Mouse (Mus musculus) liver, adult 2 months (tissue): Measurements from ENCODE around the gene Gps1. TPM values are rescaled to one million over a fixed set of nuclear protein-coding genes. Genes with fewer than 3 reads are reported as not detected.
"Not testable (repeated sequence)": the region's sequence is repeated elsewhere in the genome, so short reads cannot be mapped to it uniquely, and the experiment has no call there.

ENCODE experiments used
- DNase-seq: peaks from one replicate; pipeline ENCODE4 v3.0.0-alpha.2; 2011; ENCODE audit warnings: low read depth, low spot score; ENCODE audit errors: extremely low read depth
- H3K27ac ChIP-seq: fragments of 200-500 bp; replicated peaks from 2 replicates; pipeline ENCODE4 v1.5.1; 2012; ENCODE audit warnings: low read depth, mild to moderate bottlenecking, control low read depth, inconsistent platforms, low read length; ENCODE audit not compliant: insufficient read depth
- H3K27me3 ChIP-seq: fragments of 200-500 bp; 2 replicates; pipeline ENCODE4 v1.6.1; 2012; ENCODE audit warnings: mild to moderate bottlenecking, moderate library complexity, low read length, inconsistent platforms; ENCODE audit not compliant: control insufficient read depth, insufficient read depth
- H3K36me3 ChIP-seq: fragments of 200-500 bp; 2 replicates; pipeline ENCODE4 v1.6.1; 2012; ENCODE audit warnings: low read length, inconsistent platforms; ENCODE audit not compliant: control insufficient read depth, insufficient read depth
- H3K4me1 ChIP-seq: fragments of 200-500 bp; 2 replicates; pipeline ENCODE4 v1.6.1; 2011; ENCODE audit warnings: low read length; ENCODE audit not compliant: control insufficient read depth, insufficient read depth
- H3K4me3 ChIP-seq: fragments of 200-500 bp; 2 replicates; pipeline ENCODE4 v1.5.1; 2011; ENCODE audit warnings: low read depth, mild to moderate bottlenecking, control low read depth, low read length, moderate library complexity; ENCODE audit not compliant: insufficient read depth
- H3K79me2 ChIP-seq: fragments of 200-500 bp; 2 replicates; pipeline ENCODE4 v1.6.1; 2012; ENCODE audit warnings: inconsistent platforms, mild to moderate bottlenecking, low read length, moderate library complexity; ENCODE audit not compliant: control insufficient read depth, insufficient read depth
- H3K9ac ChIP-seq: fragments of 200-500 bp; 2 replicates; pipeline ENCODE4 v1.6.1; 2012; ENCODE audit warnings: low read depth, mild to moderate bottlenecking, control low read depth, inconsistent platforms, low read length
- CTCF ChIP-seq: fragments of 200-500 bp; IDR thresholded peaks from 2 replicates; pipeline ENCODE4 v1.5.1; 2011; ENCODE audit warnings: low read depth, low read length, control low read depth
- POLR2A ChIP-seq: fragments of 200-500 bp; IDR thresholded peaks from 2 replicates; pipeline ENCODE4 v1.6.1; 2011; ENCODE audit warnings: low read length, control low read depth; ENCODE audit not compliant: insufficient read depth; ENCODE audit errors: extremely low read depth
- WGBS: fragments of 180-500 bp; shearing (Covaris S2); methylation state at CpG from one replicate; pipeline ENCODE4 v1.1.7; 2018; 5-methylcytosine and 5-hydroxymethylcytosine counted together
- polyA plus RNA-seq: library from polyadenylated mRNA; depleted of rRNA; stranded (reverse); fragments of >200 nt; gene quantifications from 2 replicates; pipeline ENCODE4 v1.2.3, GENCODE M21; 2012
- total RNA-seq: library from RNA; depleted of rRNA; stranded (reverse); fragments of >200 nt; gene quantifications from 2 replicates; pipeline ENCODE4 v1.2.3, GENCODE M21; 2014

The Gps1 gene
- total and polyA plus RNA-seq, 2 experiments: 81.9 to 97.9 TPM

DNA sequence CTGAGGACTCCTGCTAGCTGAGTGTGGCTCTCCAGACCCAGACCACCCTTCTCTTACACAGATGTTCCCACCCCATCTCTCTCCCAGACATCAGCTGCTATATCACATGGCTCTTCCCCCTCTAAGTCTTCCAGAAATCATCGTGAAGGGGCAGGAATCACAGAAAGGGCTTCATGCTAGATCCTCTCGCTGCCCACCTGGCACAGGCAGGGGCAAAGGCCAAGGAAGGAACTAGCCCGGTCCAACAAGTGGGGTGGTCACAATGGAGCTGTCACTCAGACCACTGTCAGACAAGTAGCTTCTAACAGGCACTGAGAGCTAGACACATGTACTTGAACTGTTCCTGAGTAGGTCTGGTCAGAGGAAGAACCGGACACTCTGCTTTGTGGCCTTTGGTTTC is 44.3 kb downstream of the Gps1 start:
- Histone ChIP-seq H3K4me1 (peaks cover 23% of the 10 kb centered on the region), H3K27ac (no peak overlapping the region), H3K9ac (no peak overlapping the region), H3K36me3 (no peaks in the 10 kb centered on the region), H3K27me3 (no peaks in the 10 kb centered on the region), H3K79me2 (peaks cover 4% of the 10 kb centered on the region), H3K4me3 (no peak overlapping the region)
- TF ChIP-seq CTCF (no peak), POLR2A (no peak)
- no peak for DNase-seq
- 78% methylated on average over 4 of the region's 4 CpGs for WGBS

GRCm38 (mm10) chr11:120829757-120830532 is 45.9 kb downstream of the Gps1 start:
- H3K36me3 ChIP-seq: no peaks in the 10 kb centered on the region
- H3K9ac ChIP-seq: peak overlapping the region; percentile 69
- H3K27ac ChIP-seq: peak overlapping the region; percentile 93
- 89% methylated on average over 10 of the region's 10 CpGs for WGBS
- H3K79me2 ChIP-seq: no peaks in the 10 kb centered on the region; the same call in 1 of the 2 replicates
- no peak for TF ChIP-seq POLR2A
- TF ChIP-seq CTCF: no peak
- H3K4me1 ChIP-seq: peaks cover 30% of the 10 kb centered on the region
- DNase-seq: no peak
- no peaks in the 10 kb centered on the region for H3K27me3 ChIP-seq
- no peak overlapping the region for H3K4me3 ChIP-seq

DNA sequence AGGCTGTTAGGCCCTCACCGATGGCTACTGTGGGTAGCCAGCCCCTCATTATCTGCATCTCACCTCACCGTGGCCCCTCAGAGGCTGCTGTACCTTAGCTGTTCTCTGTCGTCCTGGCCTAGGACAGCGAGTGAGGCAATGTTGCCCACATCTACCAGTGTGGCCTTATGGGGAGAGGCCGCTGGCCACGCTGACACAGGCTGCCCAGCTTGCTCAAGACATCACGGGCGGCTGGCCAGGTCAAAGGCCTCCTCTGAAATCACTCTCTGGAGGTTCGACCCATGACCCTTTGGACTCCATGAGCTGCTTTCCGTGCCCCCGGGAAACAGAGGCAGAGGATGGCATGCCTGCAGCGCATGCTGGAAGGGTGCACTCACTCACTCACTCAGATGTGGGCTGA is 46.6 kb downstream of the Gps1 start:
- H3K79me2 ChIP-seq: no peaks in the 10 kb centered on the region; the same call in 1 of the 2 replicates
- H3K4me3 ChIP-seq: peak overlapping the region; percentile 41
- 34% methylated on average over 12 of the region's 12 CpGs for WGBS
- H3K9ac ChIP-seq: peak overlapping the region; percentile 69
- H3K27ac ChIP-seq: peak overlapping the region; percentile 96
- 0 out of 2 replicates have a peak, but pooled peaks cover 2% of the 10 kb centered on the region for H3K36me3 ChIP-seq
- no peaks in the 10 kb centered on the region for H3K27me3 ChIP-seq
- peak; percentile 97 for DNase-seq
- H3K4me1 ChIP-seq: peaks cover 22% of the 10 kb centered on the region
- TF ChIP-seq POLR2A (0 out of 2 replicates have a peak, but pooled peaks have one; percentile 28), CTCF (no peak)

- peak overlapping the region; percentile 63 for H3K9ac ChIP-seq
- 43% methylated on average over 3 of the region's 3 CpGs for WGBS
- no peaks in the 10 kb centered on the region for H3K27me3 ChIP-seq
- 0 out of 2 replicates have a peak, but pooled peaks cover 2% of the 10 kb centered on the region for H3K36me3 ChIP-seq
- DNase-seq: peak; percentile 95
- peak overlapping the region; percentile 96 for H3K27ac ChIP-seq
- no peak for TF ChIP-seq CTCF
- no peak for TF ChIP-seq POLR2A
- H3K4me3 ChIP-seq: peak overlapping the region; percentile 41
- H3K4me1 ChIP-seq: peaks cover 20% of the 10 kb centered on the region
- no peaks in the 10 kb centered on the region; the same call in 1 of the 2 replicates for H3K79me2 ChIP-seq
These were observed 47.8 kb downstream of the Gps1 start for GRCm38 (mm10) chr11:120831659-120832440.

DNA sequence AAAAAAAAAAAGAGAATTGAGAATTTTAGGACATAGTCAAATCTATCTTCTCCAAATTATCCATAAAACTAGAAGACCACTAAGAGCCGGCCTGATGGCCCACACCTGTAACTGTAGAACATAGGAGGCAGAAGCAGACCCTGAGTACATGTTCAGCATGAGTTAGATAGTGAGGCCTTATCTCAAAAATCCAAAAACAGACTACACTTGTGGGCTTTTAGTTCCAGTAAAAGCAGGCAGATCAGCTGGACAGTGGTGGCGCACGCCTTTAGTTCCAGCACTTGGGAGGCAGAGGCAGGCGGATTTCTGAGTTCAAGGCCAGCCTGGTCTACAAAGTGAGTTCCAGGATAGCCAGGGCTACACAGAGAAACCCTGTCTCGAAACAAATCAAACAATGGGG is 48.9 kb downstream of the Gps1 start:
- H3K27me3 ChIP-seq, H3K79me2 ChIP-seq, H3K36me3 ChIP-seq, DNase-seq, H3K4me3 ChIP-seq, H3K9ac ChIP-seq: not testable (repeated sequence)
- WGBS: 78% methylated on average over 5 of the region's 5 CpGs
- H3K27ac ChIP-seq: peak overlapping the region; percentile 80; the same call in 1 of the 2 replicates
- peaks cover 20% of the 10 kb centered on the region for H3K4me1 ChIP-seq
